Mouse (Mus musculus) Patski (cell line): Measurements from ENCODE around the gene Crtac1. TPM values are rescaled to one million over a fixed set of nuclear protein-coding genes. Genes with fewer than 3 reads are reported as not detected.
A peak's percentile ranks its signal among the peaks of the same experiment; 100 is the strongest.

Experiments used
- ATAC-seq: fragments of 100-300 bp; one replicate; pipeline ENCODE4 v1.8.0; 2021
- CTCF ChIA-PET: fragments of 350-600 bp; sonication (Branson Sonifier 250); formaldehyde crosslinking; loops from one replicate; lab custom pipeline; 2022; ENCODE audit warnings: inconsistent platforms; lab: Charles Lee
- POLR2A ChIA-PET: fragments of 350-600 bp; sonication (Branson Sonifier 250); formaldehyde crosslinking; loops from one replicate; lab custom pipeline; 2022; ENCODE audit warnings: antibody characterized with exemption, inconsistent platforms; lab: Charles Lee
- DNase-seq: peaks from one replicate; pipeline ENCODE4 v3.0.0-alpha.2; 2011; ENCODE audit warnings: low read depth, low spot score
- H3K27me3 ChIP-seq: fragments of 371-371 bp; one replicate; pipeline ENCODE4 v1.5.1; 2021
- CTCF ChIP-seq: fragments of 100-300 bp; IDR thresholded peaks from one replicate; pipeline ENCODE4 v1.5.1; 2021
- in situ Hi-C: fragments of 300-500 bp; cut with MboI; formaldehyde crosslinking; loops from 3 replicates; pipeline ENCODE4 v1.11.1; 2018; ENCODE audit warnings: low pct_unique_long_range_greater_than_20kb, mixed read lengths
- polyA plus RNA-seq: library from polyadenylated mRNA; unstranded; gene quantifications from one replicate; pipeline ENCODE4 v1.2.3, GENCODE M21; 2021

Gene Crtac1
- polyA plus RNA-seq, 1 experiment from 2014 or later = 15.3 TPM

DNA sequence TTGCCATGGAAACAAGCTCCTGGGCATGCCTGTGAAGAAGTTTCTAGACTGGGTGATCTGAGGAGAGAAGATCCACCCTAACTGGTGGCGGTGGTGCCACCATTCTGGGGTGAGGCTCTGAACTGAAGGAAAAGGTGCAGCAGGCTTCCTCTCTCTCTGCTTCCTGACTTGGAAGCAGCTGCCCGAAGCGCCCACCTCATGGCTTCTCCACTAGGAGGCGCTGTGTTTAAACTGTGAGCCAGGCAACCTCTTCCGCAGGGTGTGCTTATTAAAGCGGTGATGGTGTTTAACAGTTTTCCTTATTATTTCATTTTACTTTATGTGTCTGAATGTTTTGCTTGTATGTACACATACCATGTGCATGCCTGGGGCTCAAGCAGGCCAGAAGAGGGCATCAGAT, 90.4 kb downstream of the Crtac1 start:
- peak; percentile 57 for TF ChIP-seq CTCF
- H3K27me3 ChIP-seq = no peaks in the 10 kb centered on the region
- in situ Hi-C loops = no loop called here
- ATAC-seq (no peak), DNase-seq (no peak)
- ChIA-PET POLR2A (no interaction called here), CTCF (interaction anchor here (0.8 to 1.5 kb wide), 2 partner anchors 41 to 86 kb away, joined by 3 to 5 read pairs; no protein-coding TSS in a partner anchor)

DNA sequence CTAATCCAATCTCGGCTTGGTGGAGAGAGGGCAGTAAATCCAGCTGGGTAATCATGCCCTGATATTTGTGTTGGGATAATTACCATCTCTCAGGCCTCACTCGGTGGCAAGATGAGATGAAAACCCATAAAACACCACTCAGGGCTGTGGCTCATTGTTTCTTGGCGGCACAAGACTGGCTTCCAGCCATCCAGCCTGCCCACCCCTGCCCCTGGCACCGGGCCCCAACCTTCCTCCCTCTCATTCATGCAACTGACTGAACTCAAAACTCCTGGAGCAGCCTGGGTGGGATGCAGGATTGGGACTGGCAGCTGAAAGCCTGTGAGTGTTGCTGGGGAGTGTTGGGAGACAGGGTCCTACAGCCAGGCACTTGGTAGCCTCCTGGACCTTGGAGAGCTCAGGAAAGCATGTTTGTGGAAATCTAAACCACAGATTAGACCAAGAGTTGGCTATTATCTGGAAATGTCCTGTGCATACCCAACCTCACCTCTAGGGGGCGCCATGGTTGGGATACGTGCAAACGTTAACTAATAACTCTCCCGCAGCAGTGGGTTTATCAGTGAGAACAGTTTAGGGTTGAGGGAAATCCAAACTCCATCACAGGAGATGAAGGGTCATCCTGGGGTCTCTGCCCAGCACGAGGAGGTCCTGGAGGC, 99.4 kb downstream of the Crtac1 start:
- in situ Hi-C loops = no loop called here
- DNase-seq = no peak
- POLR2A ChIA-PET = no interaction called here
- CTCF ChIA-PET = interaction anchor here (1.1 to 1.9 kb wide), 4 partner anchors 10 to 97 kb away, joined by 3 to 4 read pairs (median 4); no protein-coding TSS in a partner anchor
- no peak for ATAC-seq
- H3K27me3 ChIP-seq = peaks cover 48% of the 10 kb centered on the region
- TF ChIP-seq CTCF = no peak

DNA sequence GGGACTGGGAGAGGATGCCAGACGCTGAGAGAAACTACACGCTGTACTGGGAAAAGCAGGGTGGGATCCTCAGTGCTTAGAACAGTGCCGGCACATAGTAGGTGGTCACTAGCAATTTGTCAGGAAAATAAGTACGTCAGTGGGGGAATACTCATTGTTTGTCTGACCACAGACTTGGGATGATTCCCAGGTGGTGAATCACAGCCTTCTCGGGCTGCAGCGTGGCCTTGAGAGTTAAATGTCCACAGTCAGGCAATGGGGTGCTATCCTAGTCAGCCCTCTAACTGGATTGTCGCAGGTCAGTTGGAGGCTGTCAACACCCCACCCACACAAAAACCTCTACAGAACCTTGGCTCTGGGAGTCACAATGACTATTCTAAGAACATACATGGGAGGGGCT, 100.1 kb downstream of the Crtac1 start:
- DNase-seq = no peak
- no peak for TF ChIP-seq CTCF
- peaks cover 48% of the 10 kb centered on the region for H3K27me3 ChIP-seq
- no peak for ATAC-seq
- in situ Hi-C loops = no loop called here
- ChIA-PET POLR2A (no interaction called here), CTCF (interaction anchor here (1.1 kb wide), 1 partner anchor 97 kb away, joined by 3 read pairs; no protein-coding TSS in a partner anchor)

GRCm38 (mm10) chr19:42328160-42328559, 103.4 kb downstream of the Crtac1 start:
- DNase-seq = no peak
- TF ChIP-seq CTCF = no peak
- CTCF ChIA-PET = no interaction called here
- in situ Hi-C loops = no loop called here
- H3K27me3 ChIP-seq = peaks cover 41% of the 10 kb centered on the region
- POLR2A ChIA-PET = no interaction called here
- ATAC-seq = no peak

DNA sequence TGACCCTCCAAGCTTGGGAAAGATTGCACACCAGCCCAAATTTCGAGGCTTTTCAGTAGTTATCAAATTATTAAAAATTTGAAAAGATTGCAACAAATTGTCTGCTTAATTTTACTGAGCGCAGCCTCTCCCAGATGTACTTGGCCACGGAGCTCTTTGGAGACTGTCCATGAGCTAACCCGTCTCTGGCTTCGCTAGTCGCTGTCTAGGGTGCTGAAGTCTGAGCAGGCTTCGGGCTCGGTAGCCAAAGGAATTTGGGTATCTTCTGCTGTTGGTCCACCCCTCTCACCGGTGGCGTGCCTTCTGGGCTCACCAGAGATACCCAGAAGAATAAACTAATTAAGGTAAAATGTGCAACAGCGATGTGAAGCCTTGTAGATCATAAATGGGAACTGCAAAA, 105.7 kb downstream of the Crtac1 start:
- in situ Hi-C loops = no loop called here
- ChIA-PET CTCF (interaction anchor here (0.9 to 1.1 kb wide), 2 partner anchors 9 kb away, joined by 3 read pairs; no protein-coding TSS in a partner anchor), POLR2A (no interaction called here)
- no peak for TF ChIP-seq CTCF
- H3K27me3 ChIP-seq = peaks cover 36% of the 10 kb centered on the region
- DNase-seq = no peak
- peak; percentile 79 for ATAC-seq

DNA sequence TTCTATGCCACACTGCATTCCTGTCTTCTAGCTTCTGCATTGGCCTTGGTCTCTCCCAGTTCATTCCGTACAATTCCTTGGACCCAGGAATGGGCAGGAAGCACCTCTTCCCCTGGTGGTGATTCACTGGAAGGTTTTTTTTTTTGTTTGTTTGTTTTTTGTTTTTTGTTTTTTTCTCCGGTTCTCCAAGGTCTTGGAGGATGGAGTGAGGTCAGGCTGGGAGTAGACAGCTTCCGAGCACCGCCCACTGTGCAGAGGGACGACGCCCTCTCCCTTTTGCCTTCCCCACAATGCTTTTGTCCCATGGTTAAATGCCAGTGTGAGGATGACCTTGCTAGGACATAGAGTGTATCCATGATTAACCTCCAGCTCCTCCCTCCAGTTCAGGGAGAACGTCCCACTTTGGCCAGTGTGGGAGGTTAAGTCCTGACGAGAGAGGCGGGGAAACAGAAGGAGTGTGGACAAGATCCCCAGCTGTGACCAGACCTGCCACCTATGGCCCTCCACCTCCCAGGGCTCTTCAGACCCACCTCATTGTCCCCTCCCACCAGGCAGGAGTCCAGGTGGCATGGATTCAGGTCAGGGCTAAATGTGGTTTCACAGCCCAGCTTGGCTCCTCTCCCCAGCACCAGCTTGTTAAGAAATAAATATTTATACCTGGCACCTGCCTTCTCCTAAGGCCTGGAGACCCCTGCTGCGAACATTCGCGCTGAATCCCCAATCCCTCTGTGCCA, 109.1 kb downstream of the Crtac1 start:
- in situ Hi-C loops = no loop called here
- no peak for TF ChIP-seq CTCF
- ChIA-PET CTCF (interaction anchor here (1.1 to 1.2 kb wide), 2 partner anchors 11 to 36 kb away, joined by 3 read pairs; no protein-coding TSS in a partner anchor), POLR2A (interaction anchor here (0.6 kb wide), 1 partner anchor 1210 kb away, joined by 5 read pairs; no protein-coding TSS in a partner anchor)
- DNase-seq (no peak), ATAC-seq (no peak)
- H3K27me3 ChIP-seq = peaks cover 27% of the 10 kb centered on the region

GRCm38 (mm10) chr19:42321936-42322335, 109.6 kb downstream of the Crtac1 start:
- no peak for DNase-seq
- ChIA-PET CTCF (interaction anchor here (1.2 to 1.4 kb wide), 2 partner anchors 11 to 107 kb away, joined by 3 to 4 read pairs; no protein-coding TSS in a partner anchor), POLR2A (interaction anchor here (0.6 kb wide), 1 partner anchor 1210 kb away, joined by 5 read pairs; no protein-coding TSS in a partner anchor)
- H3K27me3 ChIP-seq = peaks cover 27% of the 10 kb centered on the region
- ATAC-seq = no peak
- no peak for TF ChIP-seq CTCF
- in situ Hi-C loops = no loop called here

DNA sequence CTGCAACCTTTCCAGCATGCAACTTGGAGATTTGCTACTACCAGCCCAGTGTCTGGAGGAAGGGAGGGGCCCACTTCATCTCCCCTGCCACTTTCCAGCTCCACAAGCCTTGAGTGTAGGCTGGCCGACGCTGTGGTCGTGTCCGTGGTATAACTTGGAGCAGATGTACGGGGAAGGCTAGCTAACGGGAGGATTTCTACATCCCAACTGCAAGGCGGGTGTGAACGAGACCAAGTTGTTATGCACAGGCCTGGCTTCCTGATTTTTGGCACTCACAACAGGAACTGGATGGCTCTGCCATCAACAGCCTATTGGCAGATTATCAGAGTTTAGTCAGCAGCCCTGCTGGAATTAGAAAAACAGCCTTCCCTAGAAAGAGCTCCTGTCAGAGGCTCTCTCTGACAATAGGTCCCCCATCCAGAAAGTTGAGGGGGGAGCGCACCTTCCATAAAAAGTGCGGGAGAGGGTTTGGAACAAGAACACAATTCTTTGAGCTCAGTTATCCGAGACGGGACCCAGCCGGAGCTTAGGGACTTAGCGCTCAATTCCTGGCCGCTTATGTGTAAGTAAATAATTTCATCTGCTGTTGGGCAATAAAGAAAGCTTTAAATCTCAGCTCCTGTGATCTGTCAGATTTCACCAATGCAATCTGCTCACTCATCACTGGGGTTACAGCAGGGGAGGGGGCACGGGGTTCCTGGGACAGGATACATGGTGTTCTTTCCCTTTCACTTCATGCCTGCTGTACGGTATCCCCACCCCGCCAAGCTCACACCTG, 113.7 kb downstream of the Crtac1 start:
- in situ Hi-C loops = loop anchor here (5.0 to 10.0 kb wide), 3 partner anchors 109 to 427 kb away; no protein-coding TSS in a partner anchor
- ATAC-seq (peak; percentile 4), DNase-seq (peak; percentile 61)
- POLR2A ChIA-PET = interaction anchor here (0.9 to 1.2 kb wide), 3 partner anchors 163 to 329 kb away, joined by 3 read pairs; no protein-coding TSS in a partner anchor
- CTCF ChIA-PET = interaction anchor here (0.8 to 2.1 kb wide), 8 partner anchors 100 to 426 kb away, joined by 3 to 12 read pairs (median 3); no protein-coding TSS in a partner anchor
- no peak for TF ChIP-seq CTCF
- peaks cover 47% of the 10 kb centered on the region for H3K27me3 ChIP-seq

DNA sequence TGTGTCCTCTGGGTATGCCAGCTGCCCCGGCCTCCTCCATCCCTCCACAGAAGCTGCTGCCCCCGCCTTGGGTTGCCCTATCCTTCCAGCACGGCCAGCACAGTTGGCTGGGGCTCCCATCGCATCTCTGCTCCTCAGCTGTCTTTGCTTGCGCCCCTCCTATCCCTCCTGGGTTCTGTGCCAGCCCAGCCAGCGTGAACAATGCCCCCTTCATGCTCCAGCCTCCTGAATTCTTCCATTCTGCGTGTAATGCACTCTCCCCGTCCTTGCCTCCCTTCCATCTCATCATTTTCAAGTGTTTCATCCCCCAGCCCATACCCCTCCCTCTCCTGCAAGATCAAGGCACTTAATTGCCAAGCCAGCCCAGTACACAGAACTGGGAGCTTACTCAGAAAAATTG, 114.6 kb downstream of the Crtac1 start:
- DNase-seq (no peak), ATAC-seq (no peak)
- ChIA-PET CTCF (interaction anchor here (0.8 to 2.5 kb wide), 11 partner anchors 9 to 427 kb away, joined by 3 to 28 read pairs (median 4); no protein-coding TSS in a partner anchor), POLR2A (interaction anchor here (0.6 to 1.2 kb wide), 4 partner anchors 164 to 479 kb away, joined by 3 read pairs; no protein-coding TSS in a partner anchor)
- in situ Hi-C loops = loop anchor here (5.0 to 10.0 kb wide), 3 partner anchors 110 to 428 kb away; no protein-coding TSS in a partner anchor
- peaks cover 55% of the 10 kb centered on the region for H3K27me3 ChIP-seq
- TF ChIP-seq CTCF = no peak
